Mouse (Mus musculus) stomach, embryonic 16.5 days (tissue): ENCODE data around the gene Ddx21. TPM values are rescaled to one million over a fixed set of nuclear protein-coding genes. Genes with fewer than 3 reads are reported as not detected.

Source experiments
- ATAC-seq: fragments of 200-750 bp; cut with Nextera tagmentation; 2 replicates; pipeline ENCODE4 v1.8.0; 2017; ENCODE audit warnings: moderate number of reproducible peaks, moderate TSS enrichment; ENCODE audit not compliant: insufficient read depth, low FRiP score
- H3K27ac ChIP-seq: fragments of 300-500 bp; sonication (generic); 2 replicates; pipeline ENCODE4 v1.5.1; 2014; ENCODE audit warnings: low read length
- H3K27me3 ChIP-seq: fragments of 300-500 bp; sonication (generic); 2 replicates; pipeline ENCODE4 v1.6.1; 2014; ENCODE audit warnings: low read length, control low read depth, mixed read lengths; ENCODE audit not compliant: control insufficient read depth, insufficient read depth
- H3K36me3 ChIP-seq: fragments of 300-500 bp; sonication (generic); 2 replicates; pipeline ENCODE4 v1.6.1; 2014; ENCODE audit warnings: low read length; ENCODE audit not compliant: control insufficient read depth, insufficient read depth
- H3K4me1 ChIP-seq: fragments of 300-500 bp; sonication (generic); 2 replicates; pipeline ENCODE4 v1.6.1; 2014; ENCODE audit warnings: low read length, control low read depth, mixed read lengths; ENCODE audit not compliant: control insufficient read depth, insufficient read depth
- H3K4me2 ChIP-seq: fragments of 300-500 bp; sonication (generic); 2 replicates; pipeline ENCODE4 v1.6.1; 2014; ENCODE audit warnings: low read depth, low read length, mixed read lengths
- H3K4me3 ChIP-seq: fragments of 300-500 bp; sonication (generic); replicated peaks from 2 replicates; pipeline ENCODE4 v1.5.1; 2014; ENCODE audit warnings: mild to moderate bottlenecking, low read length
- H3K9ac ChIP-seq: fragments of 300-500 bp; sonication (generic); 2 replicates; pipeline ENCODE4 v1.6.1; 2014; ENCODE audit warnings: low read length
- H3K9me3 ChIP-seq: fragments of 300-500 bp; sonication (generic); replicated peaks from 2 replicates; pipeline ENCODE4 v1.6.1; 2016; ENCODE audit warnings: low read length, control low read depth; ENCODE audit not compliant: control insufficient read depth
- WGBS: fragments of 180-500 bp; shearing (Covaris S2); extraction: QIAGEN DNeasy Blood & Tissue Kit; methylation state at CpG from one replicate; pipeline ENCODE4 v1.1.7; 2014; 5-methylcytosine and 5-hydroxymethylcytosine counted together
- polyA plus RNA-seq: library from polyadenylated mRNA; unstranded; fragments of >200 nt; fragmentation: Nextera tagmentation; extraction: Ambion mirVana; gene quantifications from 2 replicates; pipeline ENCODE4 v1.2.1, GENCODE M21; 2015

The Ddx21 gene
- polyA plus RNA-seq, 1 experiment from 2014 or later: 21.1 TPM

- Histone ChIP-seq H3K4me1 (peaks cover 8% of the 10 kb centered on the region), H3K9me3 (no peaks in the 10 kb centered on the region), H3K4me3 (peak overlapping the region; percentile 88), H3K36me3 (peaks cover 8% of the 10 kb centered on the region; the same call in 1 of the 2 replicates), H3K4me2 (peak overlapping the region; percentile 94), H3K9ac (peak overlapping the region; percentile 89), H3K27me3 (no peaks in the 10 kb centered on the region), H3K27ac (0 out of 2 replicates have a peak overlapping the region, but pooled peaks have one; percentile 68)
- WGBS: under 1% methylated on average over 54 of the region's 54 CpGs
- peak; percentile 79 for ATAC-seq
Measured at GRCm38 (mm10) chr10:62577673-62578337, 24.3 kb downstream of the Ddx21 start.

GRCm38 (mm10) chr10:62575001-62575400, 27.1 kb downstream of the Ddx21 start:
- H3K9ac ChIP-seq: no peak overlapping the region
- H3K27ac ChIP-seq: no peak overlapping the region
- 90% methylated on average over 13 of the region's 13 CpGs for WGBS
- no peaks in the 10 kb centered on the region for H3K27me3 ChIP-seq
- H3K4me3 ChIP-seq: no peak overlapping the region
- no peaks in the 10 kb centered on the region for H3K9me3 ChIP-seq
- H3K4me2 ChIP-seq: no peak overlapping the region
- peaks cover 5% of the 10 kb centered on the region; the same call in 1 of the 2 replicates for H3K36me3 ChIP-seq
- no peak for ATAC-seq
- H3K4me1 ChIP-seq: peaks cover 8% of the 10 kb centered on the region

- Histone ChIP-seq H3K27ac (no peak overlapping the region), H3K9ac (no peak overlapping the region), H3K36me3 (peaks cover 27% of the 10 kb centered on the region), H3K4me3 (no peak overlapping the region), H3K27me3 (no peaks in the 10 kb centered on the region), H3K4me2 (no peak overlapping the region), H3K4me1 (no peaks in the 10 kb centered on the region), H3K9me3 (no peaks in the 10 kb centered on the region)
- no peak for ATAC-seq
- WGBS: 88% methylated on average over 7 of the region's 7 CpGs
Measured at GRCm38 (mm10) chr10:62570126-62570871, 31.8 kb downstream of the Ddx21 start.

- no peak overlapping the region for H3K4me2 ChIP-seq
- no peaks in the 10 kb centered on the region for H3K9me3 ChIP-seq
- H3K9ac ChIP-seq: no peak overlapping the region
- no peak overlapping the region for H3K4me3 ChIP-seq
- 86% methylated on average over 4 of the region's 4 CpGs for WGBS
- H3K27ac ChIP-seq: no peak overlapping the region
- peaks cover 27% of the 10 kb centered on the region for H3K36me3 ChIP-seq
- no peaks in the 10 kb centered on the region for H3K4me1 ChIP-seq
- H3K27me3 ChIP-seq: no peaks in the 10 kb centered on the region
- no peak for ATAC-seq
Measured at GRCm38 (mm10) chr10:62568861-62569260, 33.2 kb downstream of the Ddx21 start.

- Histone ChIP-seq H3K9me3 (no peaks in the 10 kb centered on the region), H3K36me3 (peaks cover 12% of the 10 kb centered on the region), H3K9ac (no peak overlapping the region), H3K27me3 (no peaks in the 10 kb centered on the region), H3K4me1 (no peaks in the 10 kb centered on the region), H3K27ac (no peak overlapping the region), H3K4me2 (no peak overlapping the region), H3K4me3 (no peak overlapping the region)
- no peak for ATAC-seq
- 82% methylated on average over 1 of the region's 1 CpGs for WGBS
Measured at GRCm38 (mm10) chr10:62557736-62558135, 44.3 kb downstream of the Ddx21 start.

- WGBS: 81% methylated on average over 6 of the region's 6 CpGs
- no peak for ATAC-seq
- peaks cover 12% of the 10 kb centered on the region for H3K36me3 ChIP-seq
Measured at GRCm38 (mm10) chr10:62556558-62556901, 45.6 kb downstream of the Ddx21 start.

GRCm38 (mm10) chr10:62555705-62556557, 46.1 kb downstream of the Ddx21 start:
- Histone ChIP-seq H3K36me3 (peaks cover 12% of the 10 kb centered on the region), H3K4me2 (no peak overlapping the region), H3K9ac (no peak overlapping the region), H3K27me3 (no peaks in the 10 kb centered on the region), H3K9me3 (no peaks in the 10 kb centered on the region), H3K27ac (no peak overlapping the region), H3K4me1 (no peaks in the 10 kb centered on the region), H3K4me3 (no peak overlapping the region)
- 71% methylated on average over 11 of the region's 11 CpGs for WGBS
- ATAC-seq: no peak

More at GRCm38 (mm10) chr10:62556558-62556901, 45.6 kb downstream of the Ddx21 start:
- Histone ChIP-seq H3K4me1 (no peaks in the 10 kb centered on the region), H3K4me2 (no peak overlapping the region), H3K9ac (no peak overlapping the region), H3K27ac (no peak overlapping the region), H3K9me3 (no peaks in the 10 kb centered on the region), H3K4me3 (no peak overlapping the region), H3K27me3 (no peaks in the 10 kb centered on the region)

- Histone ChIP-seq H3K4me2 (no peak overlapping the region), H3K27ac (no peak overlapping the region; the same call in 1 of the 2 replicates), H3K27me3 (no peaks in the 10 kb centered on the region), H3K9me3 (no peaks in the 10 kb centered on the region), H3K4me3 (no peak overlapping the region), H3K36me3 (no peaks in the 10 kb centered on the region), H3K4me1 (no peaks in the 10 kb centered on the region), H3K9ac (no peak overlapping the region)
- ATAC-seq: no peak
- 72% methylated on average over 12 of the region's 12 CpGs for WGBS
Measured at GRCm38 (mm10) chr10:62553611-62554091, 48.4 kb downstream of the Ddx21 start.
